Mouse (Mus musculus): ENCODE results near the gene Slc35a3. TPM values are rescaled to one million over a fixed set of nuclear protein-coding genes. Genes with fewer than 3 reads are reported as not detected.

The Slc35a3 gene
- polyA plus RNA-seq (2012; rRNA removed) = 14.0 and 14.3 TPM in 2 replicates

GRCm38 (mm10) chr3:116712436-116712881 is at the start of gene Slc35a3:
Gene Slc35a3, minus strand, starts transcription at chr3:116712831.

GRCm38 (mm10) chr3:116681160-116681559 is 31.5 kb downstream of the Slc35a3 start, which contains the start of gene Gm43191:
Gene Gm43191, minus strand, starts transcription at chr3:116681260.

DNA sequence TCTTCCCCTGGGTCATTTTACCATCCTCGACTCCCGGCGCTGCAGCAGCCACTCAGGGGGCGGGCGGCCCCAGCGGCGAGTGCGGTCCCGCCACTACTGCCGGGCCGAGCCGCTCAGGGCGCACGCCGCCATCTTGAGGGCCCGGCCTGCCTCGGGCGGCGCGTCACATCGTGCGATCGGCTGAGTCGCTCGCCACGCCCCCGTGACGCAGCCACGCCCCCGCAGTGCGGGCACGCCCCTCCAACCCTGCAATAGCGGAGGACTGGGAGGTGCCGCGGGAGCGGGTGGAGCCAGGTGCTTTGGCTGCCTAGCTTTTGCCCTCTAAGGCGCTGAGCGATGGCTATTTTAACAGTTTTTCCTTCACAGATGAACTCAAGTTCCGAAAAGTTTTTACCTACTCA is 50.2 kb downstream of the Slc35a3 start, which contains the start of gene Mfsd14a:
Mfsd14a (minus strand) TSS at position 215 of the 401 bp plus-strand sequence.

Other genes starting within 250 kb of the Slc35a3 start
- 103 and 104 TPM in 2 replicates for gene Rtca, start 204.6 kb downstream of the Slc35a3 start, polyA plus RNA-seq (2012; rRNA removed)
- gene Dbt, start 199.8 kb downstream of the Slc35a3 start, polyA plus RNA-seq (2012; rRNA removed) = 13.7 and 15.6 TPM in 2 replicates
- 0.09 and 0.36 TPM in 2 replicates for gene Lrrc39, start 149.9 kb downstream of the Slc35a3 start, polyA plus RNA-seq (2012; rRNA removed)
- 8.3 and 8.5 TPM in 2 replicates for gene Sass6, start 117.8 kb downstream of the Slc35a3 start, polyA plus RNA-seq (2012; rRNA removed)
- gene Trmt13, start 98.2 kb downstream of the Slc35a3 start, polyA plus RNA-seq (2012; rRNA removed) = 30.0 and 31.5 TPM in 2 replicates
- 44.2 and 48.0 TPM in 2 replicates for gene Mfsd14a, start 50.2 kb downstream of the Slc35a3 start, polyA plus RNA-seq (2012; rRNA removed)
- not detected in 2 replicates for gene Gm43191, start 31.6 kb downstream of the Slc35a3 start, polyA plus RNA-seq (2012; rRNA removed)
- 13.0 and 13.3 TPM in 2 replicates for gene Agl, start 95.3 kb upstream of the Slc35a3 start, polyA plus RNA-seq (2012; rRNA removed)
- 3.5 and 3.7 TPM in 2 replicates for gene Frrs1, start 146.6 kb upstream of the Slc35a3 start, polyA plus RNA-seq (2012; rRNA removed)

All from central nervous system, embryonic 18 days (tissue).